In the genomic region with DNA sequence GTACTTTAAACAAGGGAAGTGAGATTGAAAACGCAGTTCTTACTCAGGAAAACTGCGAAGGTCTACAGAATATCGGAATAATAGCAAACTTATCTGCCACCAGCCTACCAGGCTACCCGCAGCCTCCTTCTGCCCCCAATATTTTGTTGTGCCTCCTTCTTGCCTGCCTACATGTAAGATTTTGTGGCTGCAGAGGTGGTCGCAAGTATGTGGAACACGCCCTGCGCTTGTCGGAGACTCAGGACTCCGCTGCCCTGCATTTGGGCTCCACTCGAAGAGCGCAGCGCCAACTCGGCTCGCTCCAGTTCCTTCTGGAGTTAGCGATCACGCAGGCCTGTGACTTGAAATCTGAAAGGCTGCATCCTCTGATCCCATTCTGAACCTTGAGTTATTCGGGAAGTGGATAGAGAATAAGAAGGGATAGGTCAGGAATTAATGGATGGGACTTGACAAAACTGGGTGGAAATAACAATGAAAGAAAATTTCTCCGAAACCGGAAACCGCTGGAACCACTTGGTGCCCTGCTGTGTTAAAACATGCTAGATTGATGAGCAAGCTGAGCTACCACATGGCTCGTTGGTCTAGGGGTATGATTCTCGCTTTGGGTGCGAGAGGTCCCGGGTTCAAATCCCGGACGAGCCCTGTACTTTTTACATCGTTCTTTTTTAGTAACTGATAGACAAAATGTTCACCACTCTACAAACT, we compare ENCODE assay signal across 8 mouse cellular contexts. TPM values are rescaled to one million over a fixed set of nuclear protein-coding genes. Genes with fewer than 3 reads are reported as not detected.
DNase-seq lines count a peak whose midpoint lies in the region; ATAC-seq and TF ChIP-seq lines count a peak whose summit lies in the region.

No protein-coding gene starts in this region.

- peaks cover 7% of the 10 kb centered on the region; the same call in 1 of the 2 replicates for H3K4me1 ChIP-seq in forebrain, embryonic 13.5 days
- H3K4me1 ChIP-seq in lung, adult 2 months (ENCODE audit: control insufficient read depth, insufficient read depth, low read length): peaks cover 10% of the 10 kb centered on the region
- H3K4me1 ChIP-seq in neural tube, embryonic 15.5 days: peaks cover 18% of the 10 kb centered on the region; the same call in 1 of the 2 replicates
- peaks cover 10% of the 10 kb centered on the region for H3K4me1 ChIP-seq in thymus, adult 2 months (replicated peaks; ENCODE audit: control insufficient read depth, insufficient read depth, low read length)

- no peaks in the 10 kb centered on the region for H3K36me3 ChIP-seq in forebrain, embryonic 13.5 days (ENCODE audit: poor library complexity, severe bottlenecking)
- no peaks in the 10 kb centered on the region for H3K36me3 ChIP-seq in neural tube, embryonic 15.5 days
- H3K36me3 ChIP-seq in thymus, adult 2 months (ENCODE audit: control insufficient read depth, insufficient read depth, low read length): no peaks in the 10 kb centered on the region

- peak overlapping the region; percentile 65 for H3K4me2 ChIP-seq in forebrain, embryonic 13.5 days
- H3K4me2 ChIP-seq in neural tube, embryonic 15.5 days: peak overlapping the region; percentile 85

- H3K9me3 ChIP-seq in forebrain, embryonic 13.5 days (replicated peaks): no peaks in the 10 kb centered on the region
- H3K9me3 ChIP-seq in neural tube, embryonic 15.5 days (replicated peaks): no peaks in the 10 kb centered on the region

- peak; percentile 17; the same call in 1 of the 2 replicates for TF ChIP-seq POLR2A in lung, adult 2 months (IDR thresholded peaks at IDR 0.05; ENCODE audit: borderline replicate concordance, extremely low read depth, low read depth, low read length)
- TF ChIP-seq POLR2A in thymus, adult 2 months (IDR thresholded peaks at IDR 0.05; ENCODE audit: control insufficient read depth, extremely low read depth, insufficient read depth, low read length, poor library complexity): no peak

- under 1% methylated on average over 27 of the region's 27 CpGs for WGBS in forebrain, embryonic 13.5 days
- under 1% methylated on average over 27 of the region's 27 CpGs for WGBS in lung, adult 2 months
- under 1% methylated on average over 27 of the region's 27 CpGs for WGBS in neural tube, embryonic 15.5 days
- 1% methylated on average over 27 of the region's 27 CpGs for WGBS in thymus, adult 2 months

- H3K27ac ChIP-seq in forebrain, embryonic 13.5 days: peak overlapping the region; percentile 71
- H3K27ac ChIP-seq in layer of hippocampus, adult 2 months: peak overlapping the region; percentile 89
- H3K27ac ChIP-seq in neural tube, embryonic 15.5 days (replicated peaks): peak overlapping the region; percentile 82
- peak overlapping the region; percentile 82 for H3K27ac ChIP-seq in thymus, adult 2 months (ENCODE audit: control insufficient read depth, insufficient read depth, low read length)

- DNase-seq in ES-CJ7 (ENCODE audit: low read depth, low spot score): peak; percentile 87
- peak; percentile 82 to 87 for DNase-seq in heart, postnatal 14 days
- peak; percentile 76 to 84 for DNase-seq in layer of hippocampus, adult 2 months (ENCODE audit: low spot score in 2 of 2)
- DNase-seq in lung, adult 2 months: peak; percentile 83
- DNase-seq in thymus, adult 2 months: peak; percentile 83

- H3K9ac ChIP-seq in forebrain, embryonic 13.5 days: peak overlapping the region; percentile 62
- H3K9ac ChIP-seq in neural tube, embryonic 15.5 days (replicated peaks): peak overlapping the region; percentile 67

- TF ChIP-seq CTCF in layer of hippocampus, adult 2 months (conservative IDR thresholded peaks at IDR 0.05): no peak
- no peak for TF ChIP-seq CTCF in lung, adult 2 months (IDR thresholded peaks at IDR 0.05; ENCODE audit: insufficient read depth, low read length)
- TF ChIP-seq CTCF in thymus, adult 2 months (IDR thresholded peaks at IDR 0.05; ENCODE audit: borderline replicate concordance, control insufficient read depth, extremely low read depth, insufficient read depth, low read length, poor library complexity): no peak

- peak overlapping the region; percentile 69 for H3K4me3 ChIP-seq in forebrain, embryonic 13.5 days
- peak overlapping the region; percentile 73 for H3K4me3 ChIP-seq in layer of hippocampus, adult 2 months
- peak overlapping the region; percentile 93 for H3K4me3 ChIP-seq in lung, adult 2 months (replicated peaks; ENCODE audit: extremely low read depth, low read depth, low read length)
- H3K4me3 ChIP-seq in neural tube, embryonic 15.5 days (replicated peaks): peak overlapping the region; percentile 79
- H3K4me3 ChIP-seq in thymus, adult 2 months (ENCODE audit: control insufficient read depth, insufficient read depth, low read length): peak overlapping the region; percentile 97

- no peaks in the 10 kb centered on the region; the same call in 1 of the 2 replicates for H3K27me3 ChIP-seq in forebrain, embryonic 13.5 days
- no peaks in the 10 kb centered on the region for H3K27me3 ChIP-seq in neural tube, embryonic 15.5 days (replicated peaks)
- no peaks in the 10 kb centered on the region for H3K27me3 ChIP-seq in thymus, adult 2 months (ENCODE audit: control insufficient read depth, insufficient read depth, low read length)

- intact Hi-C loops in heart, postnatal 14 days (cut with DNase I): loop anchor here (2.0 kb wide), 1 partner anchor 283 kb away; the partner anchor contains the start of genes Ccnb1ip1 and Parp2

- ATAC-seq in cerebellum, adult (ENCODE audit: insufficient number of reproducible peaks, low FRiP score, low TSS enrichment): peak; percentile 31; the same call in 1 of the 2 replicates
- peak; percentile 44 for ATAC-seq in forebrain, embryonic 13.5 days
- ATAC-seq in neural tube, embryonic 15.5 days (ENCODE audit: low FRiP score): peak; percentile 73

RNA-seq across cellular contexts. Expression of gene Rnase4, which starts 0.6 kb away (rescaled TPM):
- polyA plus RNA-seq in forebrain, embryonic 13.5 days (2015; fragmentation: Nextera tagmentation; extraction: Ambion mirVana): 6.7 and 7.0 TPM in 2 replicates
- total RNA-seq in heart, postnatal 14 days (2021): 10 to 100 TPM; 45.7 to 58.6 TPM
- 10 to 100 TPM; 15.0 to 18.0 TPM for total RNA-seq in layer of hippocampus, adult 2 months (2021)
- 581 and 650 TPM in 2 replicates for polyA plus RNA-seq in lung, adult 2 months (2012; rRNA removed)
- 18.6 and 30.0 TPM in 2 replicates for polyA plus RNA-seq in neural tube, embryonic 15.5 days (2015; fragmentation: Nextera tagmentation; extraction: Ambion mirVana)
- 33.2 and 52.1 TPM in 2 replicates for polyA plus RNA-seq in thymus, adult 2 months (2012; rRNA removed)

RNA-seq across cellular contexts. Expression of gene Ang, which starts 0.7 kb away (rescaled TPM):
- polyA plus RNA-seq in forebrain, embryonic 13.5 days (2015; fragmentation: Nextera tagmentation; extraction: Ambion mirVana): 0.93 and 1.8 TPM in 2 replicates
- 1 to 10 TPM; 5.8 to 6.5 TPM for total RNA-seq in heart, postnatal 14 days (2021)
- total RNA-seq in layer of hippocampus, adult 2 months (2021): 1 to 10 TPM; 3.5 to 4.8 TPM
- polyA plus RNA-seq in lung, adult 2 months (2012; rRNA removed): 61.7 and 72.5 TPM in 2 replicates
- 4.4 and 8.0 TPM in 2 replicates for polyA plus RNA-seq in neural tube, embryonic 15.5 days (2015; fragmentation: Nextera tagmentation; extraction: Ambion mirVana)
- 5.3 and 7.5 TPM in 2 replicates for polyA plus RNA-seq in thymus, adult 2 months (2012; rRNA removed)

RNA-seq across cellular contexts. Expression of gene Olfr750, which starts 16.0 kb away (rescaled TPM):
- polyA plus RNA-seq in forebrain, embryonic 13.5 days (2015; fragmentation: Nextera tagmentation; extraction: Ambion mirVana): 0.03 TPM in 1 of 2 replicates, not detected in the other
- total RNA-seq in heart, postnatal 14 days (2021): not detected
- not detected for total RNA-seq in layer of hippocampus, adult 2 months (2021)
- 3.1 and 3.6 TPM in 2 replicates for polyA plus RNA-seq in lung, adult 2 months (2012; rRNA removed)
- polyA plus RNA-seq in neural tube, embryonic 15.5 days (2015; fragmentation: Nextera tagmentation; extraction: Ambion mirVana): not detected in 2 replicates
- polyA plus RNA-seq in thymus, adult 2 months (2012; rRNA removed): 0.11 TPM in 1 of 2 replicates, not detected in the other

RNA-seq across cellular contexts. Expression of gene Eddm3b, which starts 24.0 kb away (rescaled TPM):
- polyA plus RNA-seq in forebrain, embryonic 13.5 days (2015; fragmentation: Nextera tagmentation; extraction: Ambion mirVana): not detected in 2 replicates
- total RNA-seq in heart, postnatal 14 days (2021): not detected
- total RNA-seq in layer of hippocampus, adult 2 months (2021): not detected
- 0.08 TPM in 1 of 2 replicates, not detected in the other for polyA plus RNA-seq in lung, adult 2 months (2012; rRNA removed)
- not detected in 2 replicates for polyA plus RNA-seq in neural tube, embryonic 15.5 days (2015; fragmentation: Nextera tagmentation; extraction: Ambion mirVana)
- polyA plus RNA-seq in thymus, adult 2 months (2012; rRNA removed): not detected in 2 replicates

RNA-seq across cellular contexts. Expression of gene Rnase12, which starts 32.8 kb away (rescaled TPM):
- not detected in 2 replicates for polyA plus RNA-seq in forebrain, embryonic 13.5 days (2015; fragmentation: Nextera tagmentation; extraction: Ambion mirVana)
- total RNA-seq in heart, postnatal 14 days (2021): not detected
- total RNA-seq in layer of hippocampus, adult 2 months (2021): not detected
- polyA plus RNA-seq in lung, adult 2 months (2012; rRNA removed): not detected in 2 replicates
- polyA plus RNA-seq in neural tube, embryonic 15.5 days (2015; fragmentation: Nextera tagmentation; extraction: Ambion mirVana): not detected in 2 replicates
- 0.31 and 0.49 TPM in 2 replicates for polyA plus RNA-seq in thymus, adult 2 months (2012; rRNA removed)

Comparison
In these comparisons a context has a peak if more than half of its experiments do, and no peak if none do; other contexts are left out.
1. Peak in every context shown above with its lines: DNase-seq, ATAC-seq, H3K4me3 ChIP-seq and H3K27ac ChIP-seq.
2. RNA of gene Rnase4, which starts 0.6 kb away (polyA plus RNA-seq): 581 to 650 TPM in lung, adult 2 months; 33.2 to 52.1 TPM in thymus, adult 2 months, 18.6 to 30.0 TPM in neural tube, embryonic 15.5 days and 6.7 to 7.0 TPM in forebrain, embryonic 13.5 days; every median in the first group is over 10 times any median in the second.